Mouse (Mus musculus) gastrocnemius, adult 8-10 months (tissue): ENCODE results near the gene Sp7. TPM values are rescaled to one million over a fixed set of nuclear protein-coding genes. Genes with fewer than 3 reads are reported as not detected.

Experiments used
- DNase-seq, 2 experiments: peaks; one replicate each; pipeline ENCODE4 v3.0.0; 2022; ENCODE audit warnings: low spot score in 2 of 2
- total RNA-seq, 4 experiments: library from RNA; stranded (reverse); gene quantifications; 2 replicates each; pipeline ENCODE4 v1.2.4; 2022

Gene Sp7
- total RNA-seq, 4 experiments from 2014 or later = not detected

GRCm38 (mm10) chr15:102388942-102389341 lies 22.0 kb upstream of the Sp7 start:
- DNase-seq = no peak

DNA sequence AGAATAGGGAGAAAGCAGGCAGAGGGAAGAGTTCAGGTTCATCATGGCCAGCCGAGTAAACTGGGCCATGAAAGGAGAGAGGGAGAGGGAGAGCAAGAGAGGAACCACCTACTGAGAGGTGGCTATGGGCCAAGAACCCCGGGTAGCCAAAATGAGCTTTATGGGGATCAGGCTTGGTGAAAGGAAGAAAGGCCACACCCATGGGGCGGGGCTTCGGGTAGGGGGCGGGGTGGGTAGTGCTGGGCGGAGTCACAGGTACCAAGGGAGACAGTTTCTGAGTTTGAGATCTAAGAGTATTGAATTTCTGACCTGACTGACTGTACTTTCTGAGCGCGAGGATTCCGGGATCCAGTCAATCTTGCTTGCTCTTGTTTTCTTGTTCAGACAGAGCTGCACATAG lies 19.7 kb upstream of the Sp7 start:
- no peak for DNase-seq

DNA sequence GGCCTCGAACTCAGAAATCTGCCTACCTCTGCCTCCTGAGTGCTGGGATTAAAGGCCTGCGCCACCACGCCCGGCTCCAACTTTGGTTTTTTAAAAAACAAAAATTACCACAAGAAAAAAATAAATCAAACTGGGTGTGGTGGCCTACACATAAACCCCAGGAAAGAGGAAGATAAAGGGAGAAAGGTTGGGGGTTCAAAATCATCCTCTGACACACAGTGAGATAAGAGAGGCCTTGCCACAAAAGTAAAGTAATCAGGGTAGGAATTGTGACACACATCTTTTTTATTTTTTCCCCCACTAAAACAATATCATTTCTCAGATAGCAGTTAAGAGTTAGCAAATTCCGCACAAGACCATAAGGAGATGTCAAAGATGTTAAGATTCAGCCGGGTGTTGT lies 16.7 kb upstream of the Sp7 start:
- DNase-seq = no peak

DNA sequence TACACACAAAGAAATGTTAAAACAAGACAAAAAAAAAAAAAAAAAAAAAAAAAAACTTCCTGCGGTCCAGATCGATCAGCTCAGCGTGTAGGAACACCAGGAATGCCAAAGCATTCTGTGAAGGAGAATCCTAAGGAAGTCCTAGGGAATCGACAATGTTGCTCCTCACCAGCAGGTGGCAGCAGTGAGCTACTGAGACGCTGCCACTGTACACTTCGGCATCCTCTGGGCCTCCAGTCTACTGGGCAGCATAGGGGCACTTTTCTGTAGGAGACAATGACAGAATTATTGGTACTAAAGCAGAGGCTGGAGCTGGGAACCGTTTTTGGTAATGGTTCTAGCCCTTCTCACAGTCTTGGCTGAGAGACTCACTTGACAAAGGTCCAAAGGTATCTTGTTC lies 14.6 kb upstream of the Sp7 start:
- DNase-seq = peak; percentile 64 to 73

DNA sequence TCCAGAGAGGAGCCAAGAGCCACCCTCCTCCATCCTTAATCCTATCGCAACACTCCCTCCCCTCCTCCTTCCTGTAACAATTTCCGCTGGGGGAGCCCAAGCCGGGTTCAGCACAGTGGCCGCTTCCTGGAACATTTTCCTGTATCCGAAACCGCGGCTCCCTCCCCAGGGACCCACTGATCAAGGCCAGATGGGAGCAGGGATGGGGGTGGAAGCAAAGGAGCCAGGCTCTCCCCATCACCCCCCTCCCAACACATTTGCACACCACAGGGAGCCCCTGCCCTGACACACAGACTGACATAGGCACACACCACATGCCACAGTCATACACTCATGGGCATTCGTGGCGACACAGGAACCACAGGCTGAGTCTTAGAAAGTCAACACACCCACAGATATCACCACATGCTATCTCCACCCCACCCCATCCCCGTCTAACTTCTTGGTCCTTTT lies 10.9 kb upstream of the Sp7 start:
- DNase-seq = peak; percentile 58 to 66

GRCm38 (mm10) chr15:102377163-102377543 lies 10.2 kb upstream of the Sp7 start:
- peak; percentile 86 to 87 for DNase-seq

DNA sequence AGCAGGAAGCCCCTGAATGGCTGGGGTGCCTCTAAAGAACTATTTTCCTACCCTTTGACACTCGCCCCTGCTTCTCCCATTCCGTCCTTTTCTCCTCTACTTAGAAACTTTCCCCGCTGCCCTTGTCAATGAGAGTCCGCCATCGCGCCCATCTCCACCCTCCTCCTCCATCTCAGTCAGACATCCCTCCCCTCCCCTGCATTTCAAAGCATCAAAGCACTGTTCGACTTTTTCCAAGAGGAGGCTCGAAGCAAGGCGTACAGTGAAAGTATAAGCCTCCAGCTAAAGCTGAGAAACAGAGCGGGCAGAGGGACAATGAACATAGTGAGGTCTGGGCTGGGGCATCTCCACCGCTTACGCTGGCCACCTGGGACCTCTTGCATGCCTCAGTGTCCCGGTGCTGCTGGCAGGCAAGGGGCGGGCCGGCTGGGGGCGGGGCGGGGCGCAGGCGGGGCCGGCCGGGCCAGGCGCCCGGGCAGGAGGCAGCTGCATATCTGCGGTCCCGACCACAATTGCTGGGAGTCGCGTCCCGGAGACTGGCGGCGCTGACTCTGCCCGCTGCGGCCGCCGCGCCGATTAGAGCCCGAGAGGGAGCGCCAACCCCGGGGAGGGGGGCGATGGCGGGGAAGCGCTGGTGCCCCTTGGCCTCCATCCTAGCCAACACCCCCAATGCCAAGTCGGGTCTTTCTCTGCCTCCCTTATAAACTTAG lies 9.6 kb upstream of the Sp7 start:
- peak; percentile 28 to 35 for DNase-seq

GRCm38 (mm10) chr15:102370727-102371126 lies 3.7 kb upstream of the Sp7 start:
- DNase-seq = no peak

- DNase-seq = no peak
Measured at GRCm38 (mm10) chr15:102369972-102370371, 3.0 kb upstream of the Sp7 start.

GRCm38 (mm10) chr15:102366238-102366637 lies 744 bp downstream of the Sp7 start:
- no peak for DNase-seq

GRCm38 (mm10) chr15:102364678-102365077 lies 2.3 kb downstream of the Sp7 start:
- no peak for DNase-seq

DNA sequence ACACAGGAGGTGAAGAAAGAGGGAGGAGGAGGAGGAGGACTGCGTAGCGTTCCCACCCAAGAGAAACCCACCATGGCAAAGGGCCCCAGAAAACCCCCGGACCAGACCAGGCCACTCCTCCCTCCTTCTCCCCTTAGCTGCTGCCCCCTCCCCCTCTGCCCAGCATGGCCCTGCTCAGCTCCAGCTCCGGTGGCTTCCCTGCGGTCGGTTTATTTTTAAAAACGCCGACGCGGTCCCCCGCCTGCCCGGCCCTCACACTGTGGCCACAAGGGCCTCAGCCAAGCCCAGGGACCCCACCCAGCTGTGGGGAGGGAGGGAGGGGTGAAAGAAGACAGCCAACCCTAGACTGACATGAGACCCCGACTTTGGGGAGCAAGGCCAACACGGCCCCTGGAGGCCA lies 4.3 kb downstream of the Sp7 start:
- DNase-seq = no peak

- no peak for DNase-seq
Measured at GRCm38 (mm10) chr15:102358834-102359233, 8.1 kb downstream of the Sp7 start.

- no peak for DNase-seq
Measured at GRCm38 (mm10) chr15:102358126-102358525, 8.9 kb downstream of the Sp7 start.

GRCm38 (mm10) chr15:102356501-102357325 lies 10.3 kb downstream of the Sp7 start:
- DNase-seq = no peak

GRCm38 (mm10) chr15:102355871-102356441 lies 11.0 kb downstream of the Sp7 start:
- DNase-seq = no peak

DNA sequence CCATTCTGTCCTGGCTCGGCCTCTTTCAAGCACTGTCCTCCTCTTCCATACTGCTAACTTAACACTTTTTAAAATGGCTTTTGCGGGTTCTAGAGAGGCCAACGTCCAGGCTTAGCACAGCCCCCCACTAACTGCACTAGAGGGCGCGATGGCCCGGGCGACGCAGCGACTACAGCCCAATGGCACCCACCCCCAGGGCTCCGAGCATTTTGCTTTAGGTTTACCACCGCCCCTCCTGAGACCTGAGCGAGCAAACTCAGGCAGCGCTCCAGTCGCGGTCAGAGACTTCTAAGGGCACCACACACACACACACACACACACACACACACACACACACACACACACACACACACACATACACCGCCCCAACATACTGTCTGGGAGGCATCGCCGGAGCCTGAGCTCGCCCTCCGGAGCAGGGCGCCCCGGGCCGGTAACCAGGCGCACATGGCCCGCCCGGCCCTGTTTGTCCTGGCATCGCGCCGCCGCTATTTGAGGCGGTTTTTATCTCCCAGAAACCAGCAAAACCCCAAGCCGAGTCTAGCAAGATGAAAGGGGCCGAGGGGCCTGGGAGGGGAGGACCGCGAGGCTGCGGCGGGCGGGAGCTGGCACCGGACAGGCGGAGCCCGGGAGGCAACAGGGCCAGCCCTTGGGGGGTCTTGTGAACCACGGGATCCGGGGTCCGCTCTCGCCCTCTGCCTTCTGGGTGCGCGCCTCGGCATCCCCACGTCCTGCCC lies 11.7 kb downstream of the Sp7 start:
- peak in 1 of 2 experiments; percentile 38 for DNase-seq

GRCm38 (mm10) chr15:102353986-102354385 lies 13.0 kb downstream of the Sp7 start:
- DNase-seq = no peak

DNA sequence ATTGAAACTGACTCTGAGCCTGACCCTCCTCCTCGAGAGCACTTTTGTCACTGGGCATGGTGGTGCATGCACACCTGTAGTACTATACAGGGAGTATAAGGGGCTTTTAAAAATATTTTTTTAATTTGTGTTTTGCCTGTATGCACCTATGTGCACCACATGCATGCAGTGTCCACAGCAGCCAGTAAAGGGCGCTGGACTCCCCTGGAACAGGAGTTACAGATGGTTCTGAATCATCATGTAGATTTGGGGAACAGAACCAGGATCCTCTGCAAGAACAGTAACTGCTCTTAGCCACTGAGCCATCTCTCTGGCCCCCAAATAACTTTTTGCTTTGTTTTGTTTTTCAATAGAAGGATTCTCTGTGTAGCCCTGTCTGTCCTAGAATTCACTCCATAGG lies 14.8 kb downstream of the Sp7 start:
- DNase-seq = no peak

- no peak for DNase-seq
Measured at GRCm38 (mm10) chr15:102350942-102351291, 16.1 kb downstream of the Sp7 start.

GRCm38 (mm10) chr15:102350138-102350941 lies 16.6 kb downstream of the Sp7 start, which contains the start of gene Aaas:
Gene Aaas (minus strand): TSS chr15:102350771.
- peak; percentile 85 to 92 for DNase-seq
